Mouse (Mus musculus): Measurements from ENCODE around the gene Pate4.

DNA sequence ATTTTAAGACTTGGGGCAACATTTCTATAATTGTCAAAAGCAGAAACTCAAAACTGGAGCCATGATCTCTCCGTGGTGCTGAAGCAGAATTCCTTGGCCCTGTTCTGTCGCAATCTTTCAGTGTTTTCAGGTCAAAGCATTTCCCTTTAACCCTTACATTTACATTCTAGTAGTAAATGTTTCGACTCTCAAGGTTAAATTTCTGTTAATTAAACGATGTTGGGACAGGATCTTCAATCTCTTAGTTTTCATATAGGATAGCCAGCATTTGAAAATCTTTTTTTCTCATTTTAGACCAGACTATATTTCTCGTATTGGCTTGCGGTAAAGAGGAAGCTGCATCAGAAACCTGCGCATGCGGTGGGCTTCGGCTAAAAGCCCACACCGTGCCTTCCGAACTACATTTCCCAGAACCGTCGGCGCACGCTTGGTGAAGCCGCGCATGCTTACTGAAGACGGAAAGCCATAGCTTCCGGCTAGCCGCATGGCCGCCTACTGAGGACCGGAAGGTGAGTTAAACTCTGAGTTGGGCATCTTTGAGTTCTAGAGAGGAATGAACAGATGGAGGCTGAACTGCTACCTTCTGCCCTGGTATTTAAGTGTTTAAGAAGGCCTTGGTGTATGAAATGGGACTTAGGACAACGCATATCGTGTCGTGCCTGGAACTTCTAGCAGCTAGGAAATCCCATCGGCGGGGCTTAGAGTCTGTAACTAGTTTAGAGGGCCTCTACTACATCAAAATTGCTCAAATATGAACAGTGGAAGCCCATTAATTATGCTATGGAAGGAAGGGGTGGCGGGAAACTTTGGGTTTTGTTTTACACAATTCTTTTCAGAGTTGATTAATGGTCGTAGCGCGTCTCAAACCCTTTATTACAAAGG, 52.5 kb downstream of the Pate4 start:
- TF ChIP-seq POLR2A (IDR thresholded peaks at IDR 0.05; ENCODE audit: low read depth, low read length) (peak; percentile 91), RAD21 (IDR thresholded peaks at IDR 0.05; ENCODE audit: low read depth, low read length) (no peak), UBTF (IDR thresholded peaks at IDR 0.05; ENCODE audit: low read depth, low read length) (no peak), CTCF (conservative IDR thresholded peaks at IDR 0.05 in 1 of 2, IDR thresholded peaks at IDR 0.05 in 1 of 2; ENCODE audit: low read depth in 2 of 2, low read length in 2 of 2) (no peak), NELFE (IDR thresholded peaks at IDR 0.05; ENCODE audit: low read depth, low read length) (peak; percentile 77; the same call in 1 of the 2 replicates), RCOR1 (conservative IDR thresholded peaks at IDR 0.05; ENCODE audit: low read depth, low read length) (0 out of 2 replicates have a peak, but pooled peaks have one; percentile 18), SMC3 (IDR thresholded peaks at IDR 0.05; ENCODE audit: low read depth, low read length) (no peak), TBP (conservative IDR thresholded peaks at IDR 0.05; ENCODE audit: low read depth, low read length) (peak; percentile 87), ETS1 (conservative IDR thresholded peaks at IDR 0.05; ENCODE audit: low read depth, low read length) (no peak), CHD1 (IDR thresholded peaks at IDR 0.05; ENCODE audit: low read depth, low read length) (0 out of 2 replicates have a peak, but pooled peaks have one; percentile 35), BHLHE40 (IDR thresholded peaks at IDR 0.05; ENCODE audit: low read depth, low read length) (no peak), POLR2AphosphoS2 (IDR thresholded peaks at IDR 0.05; ENCODE audit: low read depth, low read length) (peak; percentile 66; the same call in 1 of the 2 replicates)
